Mouse (Mus musculus): ENCODE results near the gene Olfr520.
"Not testable (repeated sequence)": the region's sequence is repeated elsewhere in the genome, so short reads cannot be mapped to it uniquely, and the experiment has no call there.

Olfr520 gene

DNA sequence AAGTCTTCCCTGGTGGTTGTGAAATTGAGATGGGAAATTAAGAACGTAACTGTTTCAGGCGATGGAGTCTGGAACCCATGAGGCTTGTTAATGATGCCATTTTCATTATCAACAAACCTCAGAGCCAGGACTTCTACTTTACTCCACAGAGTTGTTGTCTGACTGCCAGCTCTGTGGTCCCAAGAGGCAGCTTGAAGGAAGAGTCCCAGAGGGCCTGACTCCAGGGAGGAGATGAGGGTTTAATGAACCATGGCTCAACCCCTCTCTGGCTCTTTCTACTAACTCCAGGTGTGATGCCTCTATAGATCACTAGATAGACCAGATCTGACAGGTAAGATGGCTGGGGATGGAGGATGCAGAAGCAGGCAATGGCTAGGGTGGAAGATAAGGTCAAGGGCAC, at the start of gene Olfr520:
Gene Olfr520 (plus strand): TSS at position 301 of the 400 bp plus-strand sequence.
- DNase-seq (ENCODE audit: low spot score) = no peak

DNA sequence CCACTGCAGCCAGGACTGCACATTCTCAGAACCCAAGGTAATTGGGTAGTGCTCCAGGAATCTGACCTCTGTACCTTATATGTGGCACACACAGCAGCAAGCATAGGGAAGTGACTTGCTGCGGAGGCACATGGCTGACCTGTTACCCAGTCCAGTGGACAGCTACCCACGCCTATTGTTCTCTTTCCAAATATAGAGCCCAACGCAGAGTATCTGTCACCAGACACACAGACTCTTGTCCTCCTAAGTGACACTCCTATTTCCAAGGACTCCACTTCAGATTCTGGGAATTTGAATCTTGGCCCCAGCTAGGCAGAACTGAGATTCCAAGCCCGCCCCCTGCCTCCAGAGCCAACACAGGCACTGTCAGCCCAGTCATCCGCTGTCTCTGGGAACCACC, 49.3 kb upstream of the Olfr520 start:
- no peak for DNase-seq (ENCODE audit: low spot score)

DNA sequence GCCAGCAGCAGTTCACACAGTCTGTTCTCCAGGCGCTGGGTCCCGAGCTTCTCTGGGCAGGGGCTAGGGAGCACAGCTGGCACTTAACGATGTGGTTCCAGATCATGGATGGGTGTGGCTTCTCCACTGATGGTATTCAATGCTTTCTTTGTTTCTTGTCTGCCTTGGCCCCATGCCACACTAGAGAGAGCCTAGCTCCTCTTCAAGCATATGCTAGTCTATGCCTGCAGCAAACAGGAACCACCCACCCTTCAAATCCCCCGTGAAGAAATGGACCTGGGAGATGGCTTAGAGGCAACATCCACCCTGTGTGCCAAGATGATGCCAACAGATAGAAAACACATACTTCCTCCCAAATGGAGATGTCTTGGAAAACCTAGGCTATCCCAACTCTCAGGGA, 46.0 kb upstream of the Olfr520 start:
- no peak for DNase-seq (ENCODE audit: low spot score)

DNA sequence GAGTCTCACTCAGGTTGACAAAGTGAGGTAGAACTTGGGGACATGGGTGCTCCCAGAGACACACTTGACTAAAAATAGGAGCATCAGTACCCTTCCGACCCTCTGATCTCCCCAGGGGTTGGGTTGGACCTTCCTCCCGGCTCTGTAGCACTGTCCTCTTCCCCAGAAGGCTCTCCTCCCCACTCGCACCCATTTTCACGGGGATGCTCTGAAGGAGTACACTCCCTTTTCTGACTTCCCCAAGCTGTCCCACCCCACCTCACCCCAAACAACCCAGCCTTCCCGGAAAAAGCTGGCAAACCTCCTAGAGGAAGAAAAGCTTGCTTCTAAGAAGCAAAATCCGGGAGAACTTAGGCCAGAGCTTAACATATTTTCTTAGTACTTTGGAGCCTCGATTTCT, 39.3 kb upstream of the Olfr520 start:
- no peak for DNase-seq (ENCODE audit: low spot score)

DNA sequence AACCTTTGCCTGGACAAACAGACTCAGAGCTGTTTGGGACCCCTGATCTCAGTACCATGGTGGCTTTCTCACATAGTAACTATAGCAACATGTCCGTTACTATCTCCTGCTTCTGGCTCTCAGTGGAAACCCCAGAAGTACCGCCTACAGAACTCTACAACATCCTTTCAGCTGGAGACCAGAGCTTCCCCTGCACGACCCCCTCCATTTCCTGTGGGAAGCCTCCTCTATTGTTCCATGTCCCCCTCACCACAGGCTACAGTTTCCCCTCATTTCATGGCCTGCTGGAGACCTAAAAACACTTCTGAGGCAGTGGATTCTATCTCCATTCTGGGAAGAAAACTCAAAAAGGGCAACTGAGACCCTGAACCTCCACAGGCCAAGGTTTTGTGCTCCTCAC, 37.7 kb upstream of the Olfr520 start:
- no peak for DNase-seq (ENCODE audit: low spot score)

DNA sequence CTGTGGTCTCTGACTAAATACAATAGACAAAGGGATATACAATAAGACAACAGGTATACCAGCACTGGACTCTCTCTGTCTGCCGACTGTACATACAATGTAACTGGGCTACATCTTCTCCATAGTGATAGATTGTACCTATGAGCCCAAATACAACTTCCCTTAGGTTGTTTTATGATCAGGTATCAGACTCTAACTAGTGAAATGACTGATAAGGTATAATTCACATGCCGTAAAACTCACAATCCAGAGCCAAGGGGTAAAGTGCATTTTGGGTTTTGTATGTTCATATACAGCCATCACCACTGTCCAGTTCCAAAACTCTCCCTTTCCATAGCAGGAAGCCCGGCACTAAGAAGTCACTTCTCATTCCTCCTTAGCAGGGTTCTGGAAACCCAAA, 36.7 kb upstream of the Olfr520 start:
- no peak for DNase-seq (ENCODE audit: low spot score)

DNA sequence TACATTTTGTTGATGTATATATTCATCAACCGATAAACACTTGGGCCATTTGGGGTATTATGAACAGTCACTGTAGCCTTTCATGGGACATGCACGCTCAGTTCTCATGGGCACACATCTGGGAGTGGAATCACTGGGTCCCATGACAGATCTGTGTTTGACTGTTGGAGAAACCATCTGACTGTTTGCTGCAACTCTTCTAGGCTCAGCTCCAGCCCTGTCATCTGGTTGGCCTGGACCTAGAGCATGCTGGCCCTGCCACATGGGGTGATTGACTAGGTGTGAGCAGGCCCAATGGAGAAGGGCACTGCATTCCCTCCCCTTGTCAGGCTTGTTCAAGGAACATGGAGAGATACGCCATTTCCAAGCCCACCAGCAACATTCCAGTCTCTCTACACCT, 36.1 kb upstream of the Olfr520 start:
- no peak for DNase-seq (ENCODE audit: low spot score)

DNA sequence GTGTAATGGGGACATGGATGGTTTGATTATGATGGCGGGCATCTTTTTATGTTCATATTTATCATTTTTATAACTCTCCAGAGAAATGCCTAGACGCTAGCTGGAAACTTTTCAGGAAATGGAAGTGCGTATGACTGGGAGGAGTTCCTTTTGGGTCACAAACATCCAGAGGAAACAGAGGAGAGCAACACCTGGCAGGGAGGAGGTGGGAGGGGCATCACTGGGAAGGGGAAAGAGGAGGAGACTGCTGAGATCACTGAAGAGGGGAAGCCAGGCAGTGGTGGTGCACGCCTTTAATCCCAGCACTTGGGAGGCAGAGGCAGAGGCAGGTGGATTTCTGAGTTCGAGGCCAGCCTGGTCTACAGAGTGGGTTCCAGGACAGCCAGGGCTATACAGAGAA, 35.6 kb upstream of the Olfr520 start:
- DNase-seq (ENCODE audit: low spot score) = not testable (repeated sequence)

DNA sequence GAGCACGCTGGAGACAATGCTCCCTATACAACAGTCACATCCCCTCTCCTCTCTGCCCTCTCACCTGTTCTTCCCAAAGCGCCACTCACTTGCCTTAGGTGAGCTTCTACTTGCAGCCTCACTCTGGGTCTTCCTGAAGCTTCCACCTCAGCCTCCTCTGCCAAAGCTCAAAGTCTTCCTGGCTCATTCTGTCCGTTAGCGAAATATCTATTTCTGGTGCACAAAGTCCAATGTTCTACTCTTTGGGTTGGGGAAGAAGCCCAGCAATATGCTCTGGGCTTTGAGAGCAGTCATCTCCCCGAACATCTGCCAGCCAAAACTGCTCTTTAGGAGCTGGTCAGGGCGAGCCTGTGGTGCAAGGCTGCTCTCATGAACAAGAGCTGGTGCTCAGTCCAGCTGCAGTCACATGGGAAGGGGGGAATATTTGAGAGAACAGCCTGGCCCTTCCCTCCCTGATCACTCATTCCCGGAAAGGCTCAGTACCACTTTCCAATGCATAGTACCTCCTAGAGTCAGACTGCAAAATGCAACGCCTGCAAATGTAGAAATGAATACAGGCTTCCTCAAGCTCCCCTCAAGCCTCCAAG, 34.5 kb upstream of the Olfr520 start:
- no peak for DNase-seq (ENCODE audit: low spot score)

DNA sequence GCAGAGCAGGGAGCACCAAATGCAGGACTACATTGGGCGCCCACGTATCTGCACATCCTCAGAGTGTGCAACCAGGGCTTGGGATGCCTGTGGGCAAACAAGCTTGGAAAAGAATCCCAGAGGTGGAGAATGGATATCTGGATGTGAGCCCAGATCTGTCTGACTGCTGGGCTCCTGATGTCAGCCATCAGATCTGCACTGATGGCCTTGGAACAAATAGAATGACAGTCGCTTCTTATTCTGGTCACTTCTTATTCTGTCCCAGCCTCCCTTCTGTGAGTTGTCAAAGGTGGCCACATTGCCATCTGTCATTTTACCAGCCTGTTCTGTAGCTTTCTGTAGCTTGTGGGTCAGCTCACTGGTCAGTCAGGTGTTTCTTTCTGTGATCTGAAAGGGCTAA, 31.5 kb upstream of the Olfr520 start:
- no peak for DNase-seq (ENCODE audit: low spot score)

DNA sequence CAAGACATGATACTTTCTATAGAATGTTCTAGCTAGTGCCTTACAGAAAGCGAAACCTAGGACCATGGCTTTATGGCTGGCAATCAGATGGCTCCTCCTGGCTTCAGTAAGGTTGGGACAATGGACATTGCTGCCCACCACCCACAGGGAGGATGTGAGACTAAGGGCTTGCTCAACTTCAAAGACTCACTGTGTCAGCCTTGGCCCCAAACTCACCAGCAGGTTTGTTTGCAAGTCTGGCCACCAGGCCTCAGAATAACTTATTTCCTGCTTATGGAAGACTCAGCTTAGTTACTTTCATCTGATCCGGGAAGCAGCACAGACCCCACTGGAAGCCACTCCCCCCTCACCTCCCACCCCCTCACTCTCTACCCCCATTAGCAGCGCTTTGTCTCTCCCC, 31.0 kb upstream of the Olfr520 start:
- no peak for DNase-seq (ENCODE audit: low spot score)

DNA sequence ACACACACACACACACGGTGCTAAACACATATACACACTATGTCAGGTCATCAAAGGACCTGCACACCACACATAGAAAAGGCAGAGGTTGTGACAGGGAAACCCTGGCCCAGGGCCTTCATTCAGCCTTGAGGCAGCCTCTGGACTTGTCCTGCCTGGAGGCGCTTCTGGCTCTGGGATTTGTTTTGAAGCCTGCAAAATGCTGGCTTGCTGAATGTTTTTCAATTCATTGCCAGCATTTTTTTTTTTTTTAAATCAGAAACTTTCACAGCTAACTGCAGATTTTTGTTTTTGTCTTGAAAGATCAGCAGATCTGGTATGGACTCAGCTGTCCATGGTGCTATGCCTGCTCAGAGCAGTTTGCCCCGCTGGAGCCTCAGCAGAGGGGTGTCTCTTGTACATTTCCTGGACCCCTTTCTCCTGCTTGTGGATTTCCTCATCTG, 30.3 kb upstream of the Olfr520 start:
- no peak for DNase-seq (ENCODE audit: low spot score)

DNA sequence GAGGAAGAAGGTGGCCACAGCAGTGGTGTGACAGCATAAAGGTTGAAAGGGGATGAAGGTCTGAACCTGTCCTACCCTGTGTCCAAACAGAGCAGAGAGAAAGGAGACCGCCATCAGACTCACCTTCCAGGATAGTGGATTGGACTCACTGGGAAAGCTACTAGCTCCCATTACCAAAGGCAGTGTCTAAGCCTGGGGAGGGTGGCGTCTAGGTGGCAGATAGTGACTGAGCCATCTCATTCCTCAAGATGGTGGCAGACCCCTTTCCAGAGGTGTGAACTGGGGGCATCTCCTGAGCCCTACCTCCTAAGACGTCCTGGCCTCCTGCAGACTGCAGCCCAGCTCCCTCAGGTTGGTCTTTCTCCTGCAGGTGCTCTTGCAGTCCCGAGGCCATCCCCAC, 29.4 kb upstream of the Olfr520 start:
- no peak for DNase-seq (ENCODE audit: low spot score)

DNA sequence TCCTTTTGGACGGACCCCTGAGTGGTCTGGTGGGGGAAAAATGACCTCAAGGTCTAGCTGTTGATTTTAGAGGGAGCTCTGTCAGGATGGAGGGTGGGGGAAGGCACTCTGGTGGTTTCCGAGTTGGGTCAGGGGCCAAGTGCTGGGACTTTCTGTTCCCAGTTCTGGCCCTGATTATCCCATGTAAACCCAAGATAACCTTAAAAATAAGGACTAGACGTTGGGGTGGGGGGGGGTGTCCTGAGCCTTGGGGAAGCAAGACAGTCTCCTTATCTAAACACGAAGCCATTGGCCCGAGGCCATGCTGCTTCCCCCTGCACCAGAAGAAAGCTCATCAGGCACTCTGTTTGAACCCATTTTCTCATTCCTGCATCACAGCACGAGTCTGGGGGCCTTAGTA, 27.9 kb upstream of the Olfr520 start:
- no peak for DNase-seq (ENCODE audit: low spot score)

DNA sequence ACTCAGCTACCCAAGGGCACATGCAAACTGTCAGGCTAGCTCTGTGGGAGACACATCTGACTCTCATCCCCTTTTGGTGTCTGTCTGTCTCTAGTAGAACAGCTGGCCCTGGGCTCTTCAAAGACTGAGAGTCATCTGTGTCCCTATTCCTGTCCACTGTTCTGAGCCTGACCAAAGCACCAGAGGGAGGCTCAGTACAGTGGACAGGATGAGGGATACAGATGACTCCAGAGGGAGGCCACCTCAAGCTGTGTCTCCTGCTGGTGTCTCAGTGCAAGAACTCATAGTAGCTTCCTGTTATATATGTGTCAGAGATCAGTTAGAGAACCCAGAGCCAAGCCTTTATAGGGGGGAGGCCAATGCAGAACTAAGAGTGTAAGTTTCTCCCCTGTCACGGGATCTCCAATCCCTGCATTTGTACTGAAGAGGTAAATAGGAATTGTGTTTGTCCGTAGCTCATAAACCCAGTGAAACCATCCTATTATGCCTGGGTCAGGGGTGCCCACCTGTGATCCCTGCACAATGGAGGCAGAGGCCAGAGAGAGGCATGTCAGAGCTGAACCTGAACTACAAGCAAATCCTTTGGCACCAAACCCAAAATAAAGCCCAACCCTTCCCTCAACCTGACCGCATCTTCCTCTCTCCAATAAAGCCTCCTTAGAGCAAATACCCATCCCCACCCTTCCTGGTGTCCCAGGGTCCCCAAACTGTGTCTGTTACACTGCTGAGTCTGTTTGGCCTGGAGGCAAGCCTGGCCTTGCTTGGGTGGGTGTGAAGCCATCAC, 25.1 kb upstream of the Olfr520 start:
- no peak for DNase-seq (ENCODE audit: low spot score)

DNA sequence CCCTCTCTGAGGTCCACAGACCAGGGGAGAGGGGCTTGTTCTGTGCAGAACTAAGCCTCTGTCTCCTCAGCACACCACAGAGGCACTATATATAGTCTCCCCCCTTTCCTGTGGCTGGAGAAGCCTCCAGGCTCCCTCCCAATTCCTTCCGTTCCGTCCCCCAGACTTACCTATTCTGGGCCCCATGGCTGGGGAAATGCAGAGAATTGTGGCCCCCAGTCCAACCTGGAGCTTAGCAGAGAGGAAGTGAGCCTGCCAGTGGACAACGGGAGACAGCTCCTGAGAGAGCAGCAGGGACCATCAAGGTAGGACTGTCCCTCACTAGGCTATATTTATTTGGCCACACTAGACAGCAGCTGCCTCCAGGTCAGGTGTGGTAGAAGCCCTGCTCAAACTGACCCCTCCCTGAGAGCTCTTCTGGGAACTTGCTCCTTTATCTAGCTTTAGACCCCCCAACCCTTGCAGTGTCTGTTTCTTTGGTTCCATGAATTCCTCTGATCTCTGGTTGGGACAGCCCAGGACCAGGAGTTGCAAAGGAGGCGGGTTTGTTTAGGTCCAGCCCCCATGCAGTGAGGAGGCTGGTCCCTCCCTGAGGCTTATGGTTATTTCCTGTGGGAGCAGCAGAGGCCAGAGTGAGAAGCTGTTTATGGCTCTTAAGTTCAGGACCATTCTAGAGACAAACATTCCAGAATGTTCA, 23.6 kb upstream of the Olfr520 start:
- DNase-seq (ENCODE audit: low spot score) = no peak

DNA sequence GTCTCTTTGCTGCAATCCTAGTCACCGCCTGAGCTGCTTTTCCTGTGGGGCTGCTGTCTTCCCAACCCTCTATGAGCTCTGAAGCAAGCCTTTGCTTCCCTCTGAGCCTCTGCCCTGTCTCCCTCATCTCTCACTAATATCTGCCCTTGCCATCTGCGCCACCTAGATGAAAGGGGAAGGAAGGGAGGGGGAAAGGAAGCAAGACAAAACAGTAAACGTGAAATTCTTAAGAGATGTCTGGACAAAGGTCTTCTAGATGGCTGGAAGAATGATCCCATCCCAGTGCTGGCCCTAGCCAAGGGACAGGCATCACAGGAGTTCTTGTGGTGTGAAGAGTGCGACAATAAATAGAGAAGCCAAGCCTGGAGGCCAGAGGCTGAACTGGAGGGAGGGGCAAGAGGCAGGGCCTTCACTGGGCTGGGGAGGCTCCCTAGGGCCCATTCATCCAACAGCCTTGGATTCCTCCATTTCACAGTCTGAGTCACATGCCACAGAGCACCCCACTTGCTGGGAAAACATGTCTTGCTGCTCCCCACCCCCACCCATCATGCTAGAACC, 23.0 kb upstream of the Olfr520 start:
- no peak for DNase-seq (ENCODE audit: low spot score)

DNA sequence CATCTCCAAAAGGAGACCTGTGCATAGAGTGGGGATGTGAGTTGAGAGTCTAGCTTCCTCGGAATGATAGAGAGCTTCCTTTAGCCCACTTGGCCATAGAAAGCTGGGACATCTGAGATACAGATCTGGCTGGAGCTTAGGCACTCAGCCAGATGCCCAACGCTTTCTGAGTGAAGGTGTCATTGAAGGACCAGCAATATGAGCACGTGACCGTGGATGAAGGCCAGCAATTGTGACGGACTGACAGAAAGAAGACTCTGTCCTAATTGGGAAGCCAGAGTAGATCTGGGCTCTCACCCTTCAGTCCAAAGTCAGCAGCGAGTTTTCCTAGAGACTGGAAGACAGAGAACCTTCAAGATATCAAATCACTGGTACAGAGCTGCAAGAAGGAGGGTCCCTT, 22.4 kb upstream of the Olfr520 start:
- no peak for DNase-seq (ENCODE audit: low spot score)

DNA sequence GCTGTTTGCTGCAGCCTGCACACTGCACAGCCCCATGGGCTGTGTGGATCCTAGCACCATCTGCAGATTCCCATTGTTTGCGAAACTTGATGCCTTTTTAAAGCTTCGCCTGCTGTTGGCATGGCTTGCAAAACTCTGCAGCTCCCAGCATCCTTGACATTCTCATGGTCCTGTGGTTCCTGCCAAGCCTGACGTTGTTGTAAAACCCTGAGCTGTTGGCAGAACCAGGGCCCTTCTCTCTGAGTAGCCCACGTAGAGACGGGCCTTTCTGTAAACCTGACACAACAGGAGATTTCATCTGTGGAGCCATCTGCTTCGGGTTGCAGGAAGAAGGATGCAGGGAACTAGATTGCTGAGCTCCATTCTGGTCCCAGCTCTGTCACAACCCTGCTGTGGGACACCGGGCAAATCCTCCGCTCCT, 21.8 kb upstream of the Olfr520 start:
- no peak for DNase-seq (ENCODE audit: low spot score)

DNA sequence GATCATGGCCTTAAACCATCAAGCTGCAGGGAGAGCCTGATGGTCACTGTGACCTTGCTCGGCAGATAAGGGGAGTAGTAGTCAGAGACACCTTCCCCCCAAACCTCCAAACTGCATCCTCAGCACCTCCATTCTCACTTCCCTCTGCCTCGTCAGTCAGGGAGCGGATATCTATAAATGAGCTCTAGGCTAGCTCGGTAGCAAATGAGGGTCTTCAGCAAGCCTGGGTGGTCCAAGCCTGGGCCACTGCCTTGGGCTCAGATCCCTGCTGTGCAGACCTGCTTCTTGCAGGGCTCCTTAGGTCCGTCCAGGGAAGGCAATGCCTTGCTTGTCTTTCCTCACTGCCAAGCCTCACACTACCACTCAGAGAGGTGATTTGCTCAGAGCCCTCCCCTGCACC, 21.3 kb upstream of the Olfr520 start:
- no peak for DNase-seq (ENCODE audit: low spot score)

DNA sequence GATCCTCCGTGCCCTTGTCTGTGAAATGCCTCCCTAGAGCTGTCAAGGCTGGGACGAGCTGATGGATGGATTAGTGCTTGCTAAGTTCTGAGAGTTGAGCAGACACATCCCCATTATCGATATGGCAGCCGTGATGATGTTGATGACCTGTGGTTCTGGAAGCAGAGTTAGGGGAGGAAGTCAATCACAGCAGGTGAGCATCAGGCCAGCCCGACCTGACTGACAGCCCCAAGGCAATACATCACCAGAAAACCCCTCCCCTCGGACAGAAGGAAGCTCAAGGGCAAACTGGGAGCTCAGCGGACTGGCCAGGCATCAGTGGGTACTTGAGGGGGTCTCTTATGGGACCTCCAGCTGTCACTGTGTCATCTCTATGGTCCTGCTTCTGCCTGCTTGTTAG, 20.1 kb upstream of the Olfr520 start:
- no peak for DNase-seq (ENCODE audit: low spot score)

DNA sequence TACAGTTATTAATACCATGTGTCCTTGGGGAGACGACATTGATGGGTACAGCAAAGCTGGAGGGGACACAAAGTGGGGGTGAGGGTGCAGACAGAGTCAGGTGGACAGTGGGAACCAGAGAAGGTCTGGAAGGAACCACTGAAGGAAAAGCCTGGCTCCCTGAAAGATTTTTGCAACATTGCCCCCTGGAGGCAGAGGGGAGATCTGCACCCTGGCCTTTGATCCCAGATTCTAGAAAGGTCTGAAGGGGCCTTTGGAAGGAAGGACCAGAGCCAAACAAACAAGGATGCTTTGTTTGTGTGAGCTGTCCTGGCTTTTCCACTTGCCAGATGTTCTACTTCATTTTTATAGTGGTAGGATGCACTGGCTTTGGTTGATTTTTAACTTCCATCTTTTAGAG, 19.6 kb upstream of the Olfr520 start:
- DNase-seq (ENCODE audit: low spot score) = peak; percentile 27

DNA sequence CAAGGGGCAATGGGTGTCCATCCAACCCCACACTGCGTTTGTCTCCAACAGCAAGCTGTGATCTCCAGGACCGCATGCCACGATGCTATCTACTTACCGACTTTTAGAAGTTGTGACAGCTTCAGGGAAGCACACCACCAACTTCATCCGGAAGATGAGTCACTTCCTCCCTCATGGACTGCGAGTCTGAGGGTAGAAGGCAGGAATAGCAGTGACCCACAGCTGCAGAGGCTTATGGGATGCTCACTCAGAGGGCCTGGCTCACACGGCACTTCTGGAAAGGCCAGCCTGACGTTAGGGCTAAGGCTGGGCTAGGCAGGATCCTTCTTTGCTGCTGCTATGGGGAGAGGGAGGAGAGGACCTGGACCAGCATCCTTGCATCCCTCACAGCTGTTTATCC, 18.9 kb upstream of the Olfr520 start, which contains the start of gene Slco2b1:
Gene Slco2b1 (minus strand): TSS at position 175 of the 400 bp plus-strand sequence.
- no peak for DNase-seq (ENCODE audit: low spot score)

Measured in spleen, adult 12 weeks (tissue).